Mouse (Mus musculus) forebrain, embryonic 12.5 days (tissue): ENCODE results near the gene Chd1l. TPM values are rescaled to one million over a fixed set of nuclear protein-coding genes. Genes with fewer than 3 reads are reported as not detected.

Experiments used
- ATAC-seq: fragments of 200-750 bp; cut with Nextera tagmentation; 2 replicates; pipeline ENCODE4 v1.8.0; 2017; ENCODE audit warnings: moderate TSS enrichment; ENCODE audit not compliant: low FRiP score
- H3K27ac ChIP-seq: fragments of 300-500 bp; sonication (generic); 2 replicates; pipeline ENCODE4 v1.5.1; 2016; ENCODE audit warnings: mild to moderate bottlenecking
- H3K27me3 ChIP-seq: fragments of 300-500 bp; sonication (generic); 2 replicates; pipeline ENCODE4 v1.6.1; 2016; ENCODE audit warnings: mild to moderate bottlenecking
- H3K36me3 ChIP-seq: fragments of 300-500 bp; sonication (generic); replicated peaks from 2 replicates; pipeline ENCODE4 v1.6.1; 2016; ENCODE audit warnings: mild to moderate bottlenecking
- H3K4me1 ChIP-seq: fragments of 300-500 bp; sonication (generic); 2 replicates; pipeline ENCODE4 v1.6.1; 2016
- H3K4me2 ChIP-seq: fragments of 300-500 bp; sonication (generic); 2 replicates; pipeline ENCODE4 v1.6.1; 2016; ENCODE audit warnings: mild to moderate bottlenecking, moderate library complexity
- H3K4me3 ChIP-seq: fragments of 300-500 bp; sonication (generic); replicated peaks from 2 replicates; pipeline ENCODE4 v1.5.1; 2016; ENCODE audit warnings: mild to moderate bottlenecking
- H3K9ac ChIP-seq: fragments of 300-500 bp; sonication (generic); 2 replicates; pipeline ENCODE4 v1.6.1; 2016; ENCODE audit warnings: mild to moderate bottlenecking
- H3K9me3 ChIP-seq: fragments of 300-500 bp; sonication (generic); 2 replicates; pipeline ENCODE4 v1.6.1; 2016
- WGBS: fragments of 180-500 bp; shearing (Covaris S2); methylation state at CpG from one replicate; pipeline ENCODE4 v1.1.7; 2016; 5-methylcytosine and 5-hydroxymethylcytosine counted together
- polyA plus RNA-seq: library from polyadenylated mRNA; unstranded; fragments of >200 nt; fragmentation: Nextera tagmentation; extraction: Ambion mirVana; gene quantifications from 2 replicates; pipeline ENCODE4 v1.2.1, GENCODE M21; 2016

Gene Chd1l
- 17.2 and 19.3 TPM in 2 replicates for polyA plus RNA-seq

DNA sequence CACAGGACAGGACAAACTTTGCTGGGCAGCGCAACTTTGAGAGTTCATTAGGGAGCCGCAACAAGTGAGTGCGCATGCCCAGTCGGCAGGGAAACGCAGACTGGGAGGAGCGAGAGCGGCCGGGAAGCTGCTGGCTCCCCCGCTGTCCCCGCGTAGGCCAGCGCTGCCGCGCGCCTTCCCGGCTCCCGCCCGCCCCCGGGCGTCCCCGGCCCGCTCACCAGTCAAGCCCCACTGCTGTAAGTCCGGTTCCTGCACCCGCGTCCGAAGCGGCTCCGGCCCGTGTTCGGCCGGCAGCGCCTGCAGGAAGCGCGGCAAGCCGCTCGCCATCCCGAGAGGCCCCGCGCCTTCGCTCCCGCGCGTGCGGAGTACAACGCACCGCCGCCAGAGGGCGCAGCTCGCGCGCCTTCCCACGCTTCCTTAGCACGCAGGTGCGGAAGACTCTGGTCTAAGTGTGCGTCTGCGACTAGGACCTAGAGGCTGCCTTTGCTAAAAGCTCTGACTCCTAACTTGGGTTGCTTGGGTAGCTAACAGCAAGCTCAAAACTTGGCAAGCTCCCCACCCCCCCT is at the start of gene Chd1l:
Gene Chd1l (minus strand): TSS at position 359 of the 566 bp plus-strand sequence.
- peak within 1 kb of the TSS; percentile 81 for H3K9ac ChIP-seq
- WGBS = under 1% methylated on average over 56 of the region's 56 CpGs
- 0 out of 2 replicates have a peak, but pooled peaks cover 4% of the 10 kb centered on the region for H3K27me3 ChIP-seq
- no peaks in the 10 kb centered on the region for H3K36me3 ChIP-seq
- H3K27ac ChIP-seq = peak within 1 kb of the TSS; percentile 93
- H3K4me3 ChIP-seq = peak within 1 kb of the TSS; percentile 86
- H3K9me3 ChIP-seq = no peaks in the 10 kb centered on the region
- peaks cover 7% of the 10 kb centered on the region for H3K4me1 ChIP-seq
- peak; percentile 96 for ATAC-seq
- peak within 1 kb of the TSS; percentile 62 for H3K4me2 ChIP-seq

GRCm38 (mm10) chr3:97659746-97660145 is 49.7 kb upstream of the Chd1l start:
- Histone ChIP-seq H3K9me3 (no peaks in the 10 kb centered on the region), H3K4me1 (peaks cover 12% of the 10 kb centered on the region), H3K36me3 (peaks cover 17% of the 10 kb centered on the region), H3K4me3 (no peak overlapping the region), H3K27me3 (no peaks in the 10 kb centered on the region), H3K27ac (no peak overlapping the region), H3K9ac (no peak overlapping the region), H3K4me2 (no peak overlapping the region)
- 91% methylated on average over 7 of the region's 7 CpGs for WGBS
- no peak for ATAC-seq

DNA sequence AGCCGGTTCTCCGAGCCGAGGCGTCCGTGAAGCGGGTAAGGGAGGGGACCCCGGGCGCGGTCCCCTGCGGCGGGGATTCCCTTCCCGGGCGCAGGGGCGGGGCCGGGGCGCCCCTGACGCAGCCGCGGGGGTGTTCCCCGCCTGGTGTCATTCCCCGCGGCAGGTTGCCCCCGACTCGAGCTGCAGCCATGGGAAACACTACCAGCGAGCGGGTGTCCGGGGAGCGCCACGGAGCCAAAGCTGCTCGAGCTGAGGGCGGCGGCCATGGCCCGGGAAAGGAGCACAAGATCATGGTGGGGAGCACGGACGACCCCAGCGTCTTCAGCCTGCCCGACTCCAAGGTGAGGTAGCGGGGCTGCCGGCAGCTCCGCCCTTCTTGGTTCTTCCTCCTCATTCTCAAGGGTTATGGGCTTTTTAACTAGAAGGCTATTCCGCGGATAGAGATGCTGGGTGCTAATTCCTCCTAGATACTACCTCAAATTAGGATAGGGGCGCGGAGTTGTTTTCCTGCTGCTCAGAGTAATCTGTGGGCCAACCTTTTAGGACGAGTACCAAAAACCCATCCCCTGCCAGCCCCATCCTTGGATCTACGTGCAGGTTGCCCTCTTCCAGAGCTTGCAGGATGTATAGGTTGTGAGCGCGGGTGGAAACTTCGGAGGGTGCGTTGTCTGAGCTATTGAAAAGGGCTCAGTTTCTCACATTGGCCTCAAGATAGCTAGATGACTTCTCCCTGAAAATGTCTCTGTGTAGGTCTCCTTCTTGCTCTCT is 48.6 kb upstream of the Chd1l start:
- 0 out of 2 replicates have a peak overlapping the region, but pooled peaks have one; percentile 42 for H3K27ac ChIP-seq
- WGBS = under 1% methylated on average over 49 of the region's 50 CpGs
- peak overlapping the region; percentile 85 for H3K4me3 ChIP-seq
- ATAC-seq = peak; percentile 80
- peaks cover 12% of the 10 kb centered on the region for H3K4me1 ChIP-seq
- peak overlapping the region; percentile 84 for H3K4me2 ChIP-seq
- H3K27me3 ChIP-seq = no peaks in the 10 kb centered on the region
- H3K9ac ChIP-seq = peak overlapping the region; percentile 73
- no peaks in the 10 kb centered on the region for H3K9me3 ChIP-seq
- H3K36me3 ChIP-seq = peaks cover 9% of the 10 kb centered on the region

- Histone ChIP-seq H3K27ac (0 out of 2 replicates have a peak within 1 kb of the TSS, but pooled peaks have one; percentile 42), H3K4me2 (peak within 1 kb of the TSS; percentile 84), H3K9ac (peak within 1 kb of the TSS; percentile 73), H3K36me3 (0 out of 2 replicates have a peak, but pooled peaks cover 4% of the 10 kb centered on the region), H3K4me3 (peak within 1 kb of the TSS; percentile 85), H3K9me3 (no peaks in the 10 kb centered on the region), H3K4me1 (peaks cover 12% of the 10 kb centered on the region), H3K27me3 (no peaks in the 10 kb centered on the region)
- WGBS = 2% methylated on average over 51 of the region's 51 CpGs
- ATAC-seq = peak; percentile 94
Observed at GRCm38 (mm10) chr3:97657655-97658411, 47.8 kb upstream of the Chd1l start, which contains the start of gene Prkab2. Gene Prkab2 (plus strand): TSS chr3:97658193.

DNA sequence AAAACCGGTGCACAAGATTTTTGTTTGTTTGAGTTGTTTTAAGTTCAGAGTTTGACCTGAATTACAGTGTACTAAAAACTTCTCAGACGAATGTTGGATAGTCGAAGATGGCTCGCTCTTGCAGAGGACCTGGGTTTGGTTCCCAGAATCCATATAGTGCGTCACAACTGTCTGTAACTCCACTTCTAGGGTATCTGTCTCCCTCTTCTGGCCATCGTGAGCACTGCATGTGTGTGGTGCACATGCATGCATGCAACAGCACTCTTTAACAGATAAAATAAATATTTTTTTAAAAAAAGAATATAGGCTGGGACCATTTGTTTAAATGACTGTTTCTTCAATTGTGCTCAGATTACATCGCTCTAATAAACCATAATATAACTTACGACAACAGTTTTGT is 44.9 kb upstream of the Chd1l start:
- no peak overlapping the region for H3K4me3 ChIP-seq
- no peaks in the 10 kb centered on the region for H3K27me3 ChIP-seq
- 83% methylated on average over 8 of the region's 8 CpGs for WGBS
- H3K4me2 ChIP-seq = no peak overlapping the region
- peaks cover 12% of the 10 kb centered on the region for H3K4me1 ChIP-seq
- no peaks in the 10 kb centered on the region for H3K9me3 ChIP-seq
- no peak overlapping the region for H3K27ac ChIP-seq
- ATAC-seq = no peak
- no peaks in the 10 kb centered on the region for H3K36me3 ChIP-seq
- H3K9ac ChIP-seq = no peak overlapping the region

DNA sequence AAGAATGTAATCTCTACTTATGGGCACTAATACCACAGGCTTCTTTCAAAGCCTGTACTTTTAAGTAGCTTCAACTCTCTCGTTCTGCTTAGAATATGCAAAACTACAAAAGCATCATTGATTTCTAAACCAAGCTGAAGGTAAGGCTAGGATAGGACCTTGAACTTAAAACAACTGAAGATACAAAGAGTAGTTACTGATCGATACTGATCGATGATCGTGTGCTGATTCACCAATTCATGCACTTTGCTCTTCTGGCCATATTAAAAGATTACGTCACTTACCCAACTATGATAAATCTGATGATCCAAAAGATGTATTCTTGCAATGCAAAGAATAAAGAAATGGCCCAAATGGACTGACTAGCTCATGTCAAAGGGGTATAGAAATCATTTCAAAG is 43.8 kb upstream of the Chd1l start:
- Histone ChIP-seq H3K9me3 (no peaks in the 10 kb centered on the region), H3K27me3 (no peaks in the 10 kb centered on the region), H3K4me2 (no peak overlapping the region), H3K27ac (no peak overlapping the region), H3K36me3 (no peaks in the 10 kb centered on the region), H3K9ac (no peak overlapping the region), H3K4me3 (no peak overlapping the region), H3K4me1 (peaks cover 1% of the 10 kb centered on the region; the same call in 1 of the 2 replicates)
- 92% methylated on average over 5 of the region's 5 CpGs for WGBS
- no peak for ATAC-seq

- Histone ChIP-seq H3K4me3 (no peak overlapping the region), H3K9ac (no peak overlapping the region), H3K4me1 (no peaks in the 10 kb centered on the region), H3K9me3 (no peaks in the 10 kb centered on the region), H3K27me3 (no peaks in the 10 kb centered on the region), H3K4me2 (no peak overlapping the region), H3K36me3 (no peaks in the 10 kb centered on the region), H3K27ac (no peak overlapping the region)
- ATAC-seq = no peak
- 90% methylated on average over 10 of the region's 10 CpGs for WGBS
Observed at GRCm38 (mm10) chr3:97651604-97652003, 41.6 kb upstream of the Chd1l start.

GRCm38 (mm10) chr3:97649469-97649868 is 39.5 kb upstream of the Chd1l start:
- Histone ChIP-seq H3K27ac (no peak overlapping the region), H3K9me3 (no peaks in the 10 kb centered on the region), H3K4me1 (no peaks in the 10 kb centered on the region), H3K9ac (no peak overlapping the region), H3K4me2 (no peak overlapping the region), H3K27me3 (no peaks in the 10 kb centered on the region), H3K4me3 (no peak overlapping the region), H3K36me3 (no peaks in the 10 kb centered on the region)
- no peak for ATAC-seq
- 90% methylated on average over 6 of the region's 6 CpGs for WGBS

GRCm38 (mm10) chr3:97649022-97649421 is 39.0 kb upstream of the Chd1l start:
- Histone ChIP-seq H3K27ac (no peak overlapping the region), H3K27me3 (no peaks in the 10 kb centered on the region), H3K36me3 (no peaks in the 10 kb centered on the region), H3K4me1 (no peaks in the 10 kb centered on the region), H3K4me2 (no peak overlapping the region), H3K9ac (no peak overlapping the region), H3K9me3 (no peaks in the 10 kb centered on the region), H3K4me3 (no peak overlapping the region)
- 80% methylated on average over 3 of the region's 3 CpGs for WGBS
- no peak for ATAC-seq

GRCm38 (mm10) chr3:97648518-97648917 is 38.5 kb upstream of the Chd1l start:
- Histone ChIP-seq H3K4me2 (no peak overlapping the region), H3K4me3 (no peak overlapping the region), H3K9ac (no peak overlapping the region), H3K27ac (no peak overlapping the region), H3K4me1 (no peaks in the 10 kb centered on the region), H3K27me3 (no peaks in the 10 kb centered on the region), H3K36me3 (no peaks in the 10 kb centered on the region), H3K9me3 (no peaks in the 10 kb centered on the region)
- no peak for ATAC-seq
- 54% methylated on average over 1 of the region's 1 CpGs for WGBS

DNA sequence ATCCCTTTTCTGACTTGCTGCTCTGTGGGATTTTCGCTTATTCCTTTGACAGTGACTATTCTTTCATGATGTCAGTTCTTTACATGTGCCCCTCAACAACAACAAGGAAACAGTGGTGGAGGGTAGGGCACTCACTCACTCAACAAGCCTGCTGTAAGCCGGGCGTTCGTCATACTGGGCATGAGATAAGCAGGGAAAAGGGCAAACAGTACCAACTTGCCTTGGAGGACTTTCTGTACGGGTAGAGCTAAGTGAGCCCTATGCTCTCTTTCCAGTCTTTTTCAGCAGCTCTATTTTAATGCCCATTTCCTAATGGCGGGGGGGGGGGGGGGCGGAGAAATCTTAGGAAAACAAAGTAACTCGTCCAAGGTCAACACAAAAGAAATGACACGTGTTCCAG is 32.0 kb upstream of the Chd1l start:
- no peak overlapping the region for H3K27ac ChIP-seq
- no peak overlapping the region for H3K4me2 ChIP-seq
- H3K4me3 ChIP-seq = no peak overlapping the region
- no peaks in the 10 kb centered on the region for H3K36me3 ChIP-seq
- H3K4me1 ChIP-seq = no peaks in the 10 kb centered on the region
- 84% methylated on average over 9 of the region's 9 CpGs for WGBS
- H3K9me3 ChIP-seq = no peaks in the 10 kb centered on the region
- no peak overlapping the region for H3K9ac ChIP-seq
- no peak for ATAC-seq
- no peaks in the 10 kb centered on the region for H3K27me3 ChIP-seq

DNA sequence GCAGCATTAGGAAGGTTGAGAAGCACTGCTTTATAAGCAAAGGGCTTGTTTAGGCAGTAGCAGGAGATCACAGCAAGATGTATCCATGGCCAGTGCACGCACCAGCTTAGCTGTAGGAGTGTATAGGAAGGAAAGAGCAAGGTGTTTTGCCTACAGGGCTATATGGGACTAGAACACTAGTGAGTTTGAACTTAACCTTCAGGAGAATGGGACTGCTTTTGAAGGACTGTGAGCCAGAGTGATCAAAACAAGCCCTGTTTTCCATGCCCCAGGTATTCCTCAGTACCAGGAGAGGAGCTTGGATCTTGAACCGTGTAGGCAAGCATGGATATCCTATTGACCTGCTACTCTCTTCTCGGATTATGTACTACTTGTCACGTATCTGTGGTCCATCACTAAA is 31.4 kb upstream of the Chd1l start:
- no peak for ATAC-seq
- 82% methylated on average over 4 of the region's 4 CpGs for WGBS
- H3K27ac ChIP-seq = no peak overlapping the region

More for the DNA sequence above, 31.4 kb upstream of the Chd1l start:
- Histone ChIP-seq H3K36me3 (no peaks in the 10 kb centered on the region), H3K9me3 (no peaks in the 10 kb centered on the region), H3K4me1 (no peaks in the 10 kb centered on the region), H3K27me3 (no peaks in the 10 kb centered on the region), H3K4me2 (no peak overlapping the region), H3K4me3 (no peak overlapping the region), H3K9ac (no peak overlapping the region)
